Mouse (Mus musculus) bone marrow, adult 2 months (tissue): ENCODE measurements around the gene Snx11.

Experiments
- CTCF ChIP-seq: fragments of 200-500 bp; IDR thresholded peaks from 2 replicates; pipeline ENCODE4 v1.5.1; 2011; ENCODE audit warnings: low read length, control low read depth; ENCODE audit not compliant: control insufficient read depth, insufficient read depth
- POLR2A ChIP-seq: fragments of 200-500 bp; IDR thresholded peaks from 2 replicates; pipeline ENCODE4 v1.6.1; 2011; ENCODE audit warnings: low read depth, mild to moderate bottlenecking, control low read depth, low read length, borderline replicate concordance; ENCODE audit not compliant: control insufficient read depth

DNA sequence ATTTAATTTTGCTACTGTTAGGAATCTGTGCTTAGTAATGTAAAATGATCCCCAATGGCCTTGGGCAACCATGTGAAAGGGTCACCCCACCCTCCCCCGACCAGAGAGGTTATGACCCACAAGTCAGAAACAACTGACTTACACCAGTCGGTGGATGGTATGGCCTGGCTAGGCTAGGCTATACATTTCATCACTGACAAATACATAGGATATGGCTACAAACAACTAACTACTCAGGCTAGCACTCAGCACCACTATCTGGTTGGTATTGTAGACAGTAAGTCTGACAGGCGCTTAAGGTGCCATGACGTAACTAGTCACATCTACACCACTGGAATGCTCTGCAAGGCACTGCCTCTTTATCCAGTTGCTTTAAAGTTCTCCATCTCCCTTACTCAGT lies 36.1 kb upstream of the Snx11 start:
- TF ChIP-seq CTCF (no peak), POLR2A (no peak)
